Mouse (Mus musculus): Measurements from ENCODE around the gene Atg7.

The Atg7 gene

DNA sequence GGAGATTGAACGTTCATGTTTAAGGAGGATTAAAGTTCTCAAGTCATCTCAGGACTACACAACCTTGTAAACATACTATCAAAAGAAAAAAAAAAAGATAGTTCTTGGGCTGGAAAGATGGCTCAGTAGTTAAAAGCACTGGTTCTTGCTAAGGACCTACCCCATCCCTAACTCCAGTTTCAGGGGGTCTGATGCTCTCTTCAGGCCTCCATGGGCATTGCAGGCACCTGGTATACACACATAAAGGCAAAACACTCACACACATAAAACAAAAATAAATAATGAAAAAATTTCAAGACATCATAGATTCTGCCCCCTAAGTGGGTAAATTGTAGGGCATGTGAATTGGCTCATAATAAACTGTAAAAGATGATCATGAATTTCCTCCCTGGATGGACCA lies 42.5 kb downstream of the Atg7 start:
- no peak for DNase-seq (ENCODE audit: low spot score)

DNA sequence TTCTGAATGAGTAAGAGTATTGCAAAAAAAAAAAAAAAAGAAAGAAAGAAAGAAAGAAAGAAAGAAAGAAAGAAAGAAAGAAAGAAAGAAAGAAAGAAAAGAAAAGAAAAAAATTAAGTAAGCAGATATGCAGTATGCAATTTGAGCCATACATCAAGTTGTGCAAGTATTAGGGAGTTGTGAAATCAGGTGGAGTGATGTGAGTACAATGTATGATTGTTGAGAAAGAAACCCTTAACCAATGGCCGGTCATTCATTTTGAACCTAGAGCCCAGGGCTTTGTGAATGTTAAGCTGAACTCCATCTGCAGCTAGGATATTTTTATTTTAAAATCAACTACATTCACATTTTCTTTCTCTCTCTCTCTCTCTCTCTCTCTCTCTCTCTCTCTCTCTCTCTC lies 44.1 kb downstream of the Atg7 start:
- DNase-seq (ENCODE audit: low spot score), result no peak

DNA sequence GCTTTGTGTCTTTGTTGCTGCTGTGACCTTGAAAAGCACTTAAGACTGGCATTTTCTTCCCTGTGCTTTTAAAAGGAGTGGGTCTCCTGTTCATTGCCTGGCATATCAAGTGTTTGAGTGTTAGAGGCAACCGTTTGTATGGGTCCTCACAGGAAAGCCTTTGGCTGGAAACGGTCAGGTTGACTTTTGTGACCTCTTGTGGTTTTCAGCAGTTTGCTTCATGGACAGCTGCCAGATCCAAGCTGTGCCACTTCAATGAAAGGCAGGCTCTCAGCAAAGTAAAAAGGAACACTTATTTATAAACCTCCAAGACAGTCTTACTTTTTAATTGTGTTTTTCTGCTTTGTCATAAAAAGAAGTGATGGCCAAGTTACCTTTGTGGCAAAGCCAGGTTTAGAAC lies 47.8 kb downstream of the Atg7 start:
- DNase-seq (ENCODE audit: low spot score), result no peak

DNA sequence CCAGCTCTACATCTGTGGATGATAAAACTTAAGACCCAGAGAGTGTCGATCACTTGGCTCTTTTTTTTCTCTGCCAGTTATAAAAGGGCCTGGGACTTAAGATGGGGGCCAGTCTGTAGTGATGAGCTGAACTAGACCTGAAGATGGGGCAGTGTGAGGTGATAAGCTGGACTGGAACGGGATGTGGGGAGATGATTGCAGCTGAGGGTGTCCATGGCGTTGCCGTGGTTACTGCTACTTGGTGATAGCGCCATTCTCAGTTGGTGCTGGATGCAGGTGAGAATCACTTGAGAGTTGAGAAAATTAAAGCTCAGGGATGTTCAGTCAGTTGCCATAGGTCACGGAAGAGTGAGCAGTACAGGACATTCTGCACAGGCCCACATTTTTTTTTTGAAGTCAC lies 48.6 kb downstream of the Atg7 start:
- no peak for DNase-seq (ENCODE audit: low spot score)

DNA sequence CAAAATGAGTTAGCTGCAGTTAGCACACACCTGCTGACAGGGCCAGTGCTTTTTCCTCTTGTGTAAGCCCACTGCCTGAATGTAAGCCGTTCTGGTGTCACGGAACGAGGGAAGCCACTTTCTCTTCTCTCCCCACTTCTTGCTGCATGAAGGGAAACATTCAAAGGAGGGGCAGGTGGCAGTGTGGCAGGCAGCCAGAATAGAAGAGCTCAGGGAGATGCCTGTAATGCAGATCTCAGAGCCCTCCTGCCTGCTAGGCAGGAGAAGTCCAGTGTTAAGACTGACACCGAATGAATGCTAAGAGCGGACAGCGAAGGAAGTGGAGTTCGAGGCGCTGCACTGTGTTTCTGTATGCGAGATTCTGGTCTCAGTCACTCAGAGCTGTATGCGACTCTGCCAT lies 49.8 kb downstream of the Atg7 start:
- no peak for DNase-seq (ENCODE audit: low spot score)

DNA sequence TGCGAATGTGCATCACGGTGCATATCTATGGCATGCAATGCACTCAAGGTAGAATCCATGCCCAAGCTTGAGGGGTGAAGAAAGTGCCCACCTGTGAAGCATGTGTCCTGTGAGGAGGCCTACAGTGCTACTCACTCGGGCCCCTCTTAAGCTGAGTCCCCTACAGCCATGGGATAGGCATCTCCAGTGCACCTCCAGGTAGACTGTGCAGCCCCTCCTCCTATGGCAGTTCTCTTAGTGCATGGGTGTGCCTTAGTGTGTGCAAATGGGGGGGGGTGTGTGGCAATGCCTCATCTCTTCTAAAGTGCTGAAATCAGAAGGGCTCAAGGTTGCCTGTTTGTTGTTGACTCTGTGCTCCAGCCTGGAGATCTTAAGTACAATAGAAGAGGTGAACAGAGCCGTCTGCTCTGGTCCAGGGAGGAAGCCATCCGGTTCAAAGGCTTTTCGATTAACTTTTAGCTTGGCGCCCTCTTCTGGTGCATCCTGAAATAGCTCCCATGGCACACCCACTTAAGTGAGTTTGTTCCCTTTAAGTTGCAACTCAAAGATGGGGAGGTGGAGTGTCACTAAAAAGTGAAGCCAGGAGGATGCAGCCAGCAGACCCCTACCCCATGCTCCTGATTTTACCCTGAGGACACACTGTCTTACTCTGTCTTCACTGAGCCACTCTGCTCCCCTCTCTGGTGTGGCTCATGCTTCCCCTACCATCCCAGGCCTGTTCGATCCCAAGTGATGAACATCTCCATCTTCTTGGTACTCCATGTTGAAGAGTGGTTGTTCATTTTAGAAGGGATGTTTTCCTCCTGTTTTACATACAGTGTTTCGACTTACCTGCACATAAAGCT lies 55.0 kb downstream of the Atg7 start:
- no peak for DNase-seq (ENCODE audit: low spot score)

DNA sequence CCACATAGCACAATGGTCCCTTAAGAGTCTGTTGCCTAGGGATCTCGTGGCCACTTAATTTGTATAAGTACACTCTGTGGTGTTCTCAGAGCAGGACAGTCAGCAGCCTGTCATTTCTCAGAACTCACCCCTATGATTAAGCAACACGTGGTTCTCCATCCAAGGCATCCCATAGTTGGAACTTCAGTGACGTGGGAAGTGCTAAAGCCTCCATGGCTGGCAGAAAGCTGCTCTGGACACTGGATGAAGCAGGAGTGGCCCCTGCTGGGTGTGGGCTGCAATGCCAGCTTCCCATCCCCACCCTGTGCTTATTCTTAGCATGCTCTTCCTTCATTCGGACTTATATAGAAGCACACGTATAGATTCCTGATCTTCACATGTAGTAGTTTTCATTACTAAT lies 55.7 kb downstream of the Atg7 start:
- no peak for DNase-seq (ENCODE audit: low spot score)

DNA sequence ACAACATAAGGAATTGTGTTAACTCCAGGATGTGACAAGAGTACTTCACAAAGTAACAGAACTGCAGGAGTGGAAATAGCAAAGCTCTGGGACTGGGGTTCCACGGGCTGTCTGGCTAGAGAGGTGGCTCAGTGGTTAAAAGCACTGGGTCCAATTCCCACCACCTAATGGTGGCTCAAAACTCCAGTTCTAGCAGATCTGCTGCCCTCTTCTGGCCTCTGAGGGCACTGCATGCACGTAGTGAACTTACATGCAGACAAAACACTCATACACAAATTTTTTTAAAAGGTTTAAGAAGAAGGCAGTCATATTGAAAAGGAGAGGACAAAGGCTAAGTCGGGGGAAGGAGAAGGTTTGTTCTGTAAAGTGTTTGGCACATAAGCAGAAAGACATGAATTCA lies 57.8 kb downstream of the Atg7 start:
- DNase-seq (ENCODE audit: low spot score), result no peak

DNA sequence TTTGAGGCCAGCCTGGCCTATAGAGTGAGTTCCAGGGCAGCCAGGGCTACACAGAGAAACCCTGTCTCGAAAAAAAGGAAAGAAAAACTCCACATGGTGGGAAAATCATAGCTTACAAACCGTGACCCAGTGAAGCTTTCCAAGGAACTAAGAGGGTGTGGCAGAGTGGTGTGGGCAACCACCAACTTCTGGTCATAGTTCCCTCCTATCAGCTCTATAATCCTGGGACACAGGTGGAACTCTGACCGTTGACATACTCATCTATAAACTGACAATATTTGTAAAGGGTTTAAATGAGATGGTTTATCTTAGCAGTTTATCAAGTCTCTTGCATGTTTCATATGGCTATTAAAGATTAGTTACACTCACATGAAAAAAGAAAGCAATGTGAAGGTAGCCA lies 64.1 kb downstream of the Atg7 start:
- no peak for DNase-seq (ENCODE audit: low spot score)

DNA sequence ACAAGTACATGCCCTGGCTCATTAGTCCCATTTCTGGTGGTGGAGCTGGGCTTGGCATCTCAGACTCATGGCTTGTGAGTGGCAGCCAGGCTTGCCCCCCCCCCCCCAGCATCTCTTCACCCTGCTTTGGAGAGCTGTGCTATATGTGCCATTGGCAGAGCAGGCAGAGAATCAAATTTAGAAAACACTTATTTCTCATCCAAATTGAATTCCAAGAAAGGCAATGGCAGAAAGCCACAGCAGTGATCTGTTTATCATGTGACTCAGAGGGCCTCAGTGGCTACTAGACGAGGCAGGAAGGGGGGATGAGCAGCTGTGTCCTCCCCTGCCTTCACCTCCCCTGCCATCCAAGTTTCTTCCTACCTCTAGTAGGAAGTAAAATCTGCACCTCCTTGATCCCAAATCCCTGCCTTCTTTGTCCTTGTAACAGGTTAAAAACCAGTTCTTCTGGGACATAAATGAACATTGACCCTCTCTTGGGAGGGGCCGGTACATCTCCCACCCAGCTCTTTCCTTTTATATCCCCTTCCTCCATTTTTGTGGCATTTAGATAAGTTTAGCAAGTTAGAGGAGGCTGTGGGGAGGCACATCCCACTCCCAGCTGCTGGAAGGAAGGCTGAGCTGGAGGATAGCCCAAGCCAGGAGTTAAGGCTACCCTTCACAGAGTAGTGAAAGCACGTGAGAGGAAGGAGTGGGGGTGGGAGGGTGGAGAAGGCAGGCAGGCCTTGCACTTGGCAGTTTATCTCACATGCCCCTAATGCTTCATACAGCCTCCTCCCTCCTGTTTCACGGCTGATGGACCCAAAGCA lies 69.5 kb downstream of the Atg7 start:
- DNase-seq (ENCODE audit: low spot score), result no peak

DNA sequence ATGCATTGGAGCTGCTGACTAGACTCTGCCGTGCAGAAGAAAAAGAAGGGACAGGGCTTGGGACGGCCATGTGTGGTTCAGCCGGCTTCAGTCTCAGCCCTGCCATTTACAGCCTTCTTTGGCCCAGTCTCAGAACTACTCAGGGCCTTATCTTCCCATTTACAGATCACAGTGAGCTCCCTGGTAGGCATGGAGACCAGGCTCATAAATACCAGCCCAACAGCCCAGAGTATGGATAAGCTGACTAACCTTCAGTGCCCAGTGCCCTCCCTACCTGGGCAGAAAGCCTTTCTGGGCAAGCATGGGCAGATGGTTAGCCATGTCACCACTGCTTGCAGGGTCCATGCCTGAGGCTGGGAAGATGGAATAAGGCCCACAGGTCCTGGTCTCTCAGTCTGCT lies 70.6 kb downstream of the Atg7 start:
- DNase-seq (ENCODE audit: low spot score), result no peak

DNA sequence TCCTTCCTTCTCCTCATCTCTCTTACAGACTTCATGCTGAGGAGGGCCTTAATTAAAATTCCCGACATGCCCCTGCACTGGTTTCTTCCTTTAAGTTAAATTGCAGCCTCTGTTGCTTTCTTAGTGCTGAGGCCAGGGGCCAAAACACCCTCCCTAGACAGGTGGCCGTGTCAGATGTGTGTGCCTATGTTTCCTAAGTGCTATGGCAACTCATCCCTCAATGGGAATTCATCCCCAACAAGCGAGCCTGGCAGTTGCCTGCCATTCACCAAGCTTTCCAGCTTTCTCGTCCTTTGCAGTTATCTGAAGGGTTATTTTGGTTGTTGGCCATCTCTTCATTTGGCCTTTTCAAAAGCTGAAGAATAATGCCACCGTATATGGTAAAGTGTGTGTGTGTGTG lies 71.8 kb downstream of the Atg7 start:
- DNase-seq (ENCODE audit: low spot score), result no peak

DNA sequence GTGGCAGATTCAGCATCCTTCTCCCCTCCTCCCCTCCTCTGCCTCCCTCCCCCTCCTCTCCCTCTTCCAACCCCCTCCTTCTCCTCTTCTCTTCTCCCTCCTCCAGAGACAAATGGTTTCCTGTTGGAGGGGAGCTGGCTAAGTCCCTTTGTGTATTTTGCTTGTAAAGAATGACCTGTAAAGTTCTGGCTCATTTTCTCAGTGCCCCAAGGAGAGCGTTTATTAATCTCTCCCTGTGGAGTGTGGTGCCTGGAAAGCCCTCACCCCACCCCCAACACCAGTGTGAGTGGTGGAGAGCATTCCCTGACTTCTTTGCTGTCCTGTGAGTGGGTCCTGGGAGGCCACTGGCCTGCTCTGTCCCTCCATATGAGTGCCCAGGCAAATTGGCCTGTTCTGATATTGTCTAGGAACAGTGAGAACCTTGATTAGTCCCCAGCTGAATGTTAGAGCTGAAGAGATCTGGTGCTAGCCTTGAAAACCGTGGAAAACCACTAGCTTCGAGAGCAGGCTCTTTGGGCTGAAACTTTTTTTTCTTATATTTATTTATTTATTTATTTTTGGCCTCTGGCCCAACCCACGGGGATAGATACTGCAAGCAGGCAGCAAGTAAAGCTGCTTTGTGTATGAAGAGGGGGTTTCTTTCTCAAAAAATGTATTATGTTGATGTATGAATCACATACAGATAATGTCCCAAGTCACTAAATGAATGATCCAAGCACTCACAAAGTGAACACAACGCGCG lies 72.6 kb downstream of the Atg7 start:
- no peak for DNase-seq (ENCODE audit: low spot score)

DNA sequence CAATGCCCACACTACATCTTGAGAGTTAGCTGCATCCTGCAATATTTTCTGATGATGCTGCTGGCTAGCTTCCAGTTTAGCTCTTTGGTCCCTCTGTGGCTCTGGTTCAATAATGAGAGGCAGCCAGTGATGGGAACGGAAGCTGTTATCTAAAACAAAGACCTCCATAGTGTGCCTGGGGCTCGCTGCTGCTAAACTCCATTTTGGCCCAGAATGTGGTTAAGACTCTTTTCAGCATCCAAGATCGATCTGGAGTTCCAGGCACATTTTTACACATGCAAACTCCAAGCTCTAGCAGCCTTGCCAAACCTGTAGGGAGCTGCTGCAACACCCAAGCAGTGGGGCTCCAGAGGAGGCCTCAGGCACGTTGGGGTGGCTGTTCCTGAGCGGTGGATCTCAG lies 76.2 kb downstream of the Atg7 start:
- DNase-seq (ENCODE audit: low spot score), result no peak

DNA sequence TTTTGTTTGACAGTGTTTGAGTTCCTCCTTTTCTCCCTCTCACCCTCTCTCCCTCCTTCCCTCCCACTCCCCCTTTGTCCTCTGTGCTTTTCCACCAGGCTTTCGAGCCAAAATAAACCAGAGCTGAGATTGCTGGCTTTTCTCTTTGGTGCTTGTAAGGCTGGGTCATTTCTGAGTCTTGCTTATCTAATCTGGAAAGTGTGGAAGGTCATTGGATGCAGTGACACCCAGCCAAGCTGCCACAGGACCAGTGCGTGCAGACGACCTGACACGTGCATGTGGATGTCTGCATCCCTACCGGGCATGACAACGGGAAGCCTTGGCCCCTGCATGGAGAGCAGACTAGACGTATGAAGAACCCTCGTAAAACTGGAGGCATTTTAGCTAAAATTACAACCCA lies 76.8 kb downstream of the Atg7 start:
- DNase-seq (ENCODE audit: low spot score), result no peak

DNA sequence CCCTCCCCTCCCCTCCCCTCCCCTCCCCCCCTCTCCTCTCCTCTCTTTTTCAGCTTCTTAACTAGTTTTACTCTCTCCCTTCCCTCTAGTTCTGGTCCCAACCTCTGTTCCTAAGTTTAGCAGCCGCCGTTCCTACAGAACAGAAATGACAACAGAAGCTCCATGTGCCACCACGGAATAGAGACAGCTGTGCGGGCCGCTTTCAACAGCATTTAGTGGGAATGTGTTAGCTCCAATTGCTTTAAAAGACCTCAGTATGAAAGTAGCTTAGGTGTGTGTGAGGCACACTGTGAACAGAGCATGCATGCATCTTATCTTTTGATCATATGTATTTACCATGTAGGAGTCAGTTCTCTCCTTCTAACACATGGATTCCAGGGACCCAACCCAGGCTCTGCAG lies 79.1 kb downstream of the Atg7 start:
- no peak for DNase-seq (ENCODE audit: low spot score)

DNA sequence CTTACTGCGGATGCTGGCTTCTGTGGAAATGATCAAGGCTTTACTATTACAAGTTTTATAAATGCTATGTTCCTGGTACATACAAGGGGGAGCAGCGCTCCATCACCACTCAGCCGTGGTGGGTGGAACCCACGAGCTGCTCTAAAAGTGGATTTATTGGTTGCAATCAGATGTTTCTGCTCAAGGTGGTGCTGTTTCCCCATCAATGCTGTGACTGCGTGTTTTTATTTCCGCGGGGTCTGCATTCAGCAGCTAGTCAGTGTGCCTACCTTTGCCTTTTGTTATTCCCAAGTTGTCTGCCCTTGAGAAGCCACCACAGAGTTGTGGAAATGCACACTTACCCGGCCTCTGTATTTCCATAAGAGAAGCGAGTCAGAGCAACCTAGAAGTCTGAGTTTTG lies 81.0 kb downstream of the Atg7 start:
- DNase-seq (ENCODE audit: low spot score), result no peak

DNA sequence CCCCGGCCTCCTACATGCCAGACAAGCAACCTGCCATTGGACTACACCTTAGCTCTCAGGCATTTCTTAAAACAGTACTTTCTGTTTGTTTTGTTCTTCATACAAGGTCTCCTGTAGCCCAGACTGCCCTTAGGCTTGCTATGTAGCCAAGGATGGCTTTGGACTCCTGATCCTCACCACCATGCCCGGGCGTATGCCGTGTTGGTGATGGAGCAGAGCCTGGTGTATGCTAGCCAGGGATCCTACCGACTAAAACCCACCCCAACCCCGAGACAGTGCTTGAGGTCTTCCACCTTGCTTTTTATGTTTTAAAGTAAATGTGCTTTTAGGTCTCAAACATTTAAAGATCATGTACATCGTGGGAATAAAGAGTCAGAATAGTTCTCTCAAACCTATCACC lies 81.5 kb downstream of the Atg7 start:
- DNase-seq (ENCODE audit: low spot score), result no peak

DNA sequence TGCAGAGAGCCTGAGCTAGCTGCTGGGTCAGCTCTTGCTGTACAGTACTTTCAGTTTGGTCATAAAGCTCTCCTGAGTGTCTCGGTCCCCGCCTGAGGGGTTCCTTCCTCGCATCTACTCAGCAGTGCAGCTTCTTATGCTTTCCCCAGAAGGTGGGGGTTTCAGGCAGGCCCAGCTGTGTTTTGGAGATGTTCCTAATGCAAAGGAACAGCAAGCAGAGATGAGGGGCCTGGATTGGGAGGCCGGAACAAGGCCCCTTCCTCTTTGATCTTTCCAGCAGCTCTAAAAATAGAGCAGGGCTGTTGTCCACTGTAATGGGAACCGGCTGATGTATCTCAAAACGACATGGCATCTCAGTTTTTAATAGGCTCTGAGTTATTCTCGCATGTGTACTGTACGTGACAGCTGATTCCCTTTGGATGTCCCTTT lies 82.3 kb downstream of the Atg7 start:
- DNase-seq (ENCODE audit: low spot score), result no peak

DNA sequence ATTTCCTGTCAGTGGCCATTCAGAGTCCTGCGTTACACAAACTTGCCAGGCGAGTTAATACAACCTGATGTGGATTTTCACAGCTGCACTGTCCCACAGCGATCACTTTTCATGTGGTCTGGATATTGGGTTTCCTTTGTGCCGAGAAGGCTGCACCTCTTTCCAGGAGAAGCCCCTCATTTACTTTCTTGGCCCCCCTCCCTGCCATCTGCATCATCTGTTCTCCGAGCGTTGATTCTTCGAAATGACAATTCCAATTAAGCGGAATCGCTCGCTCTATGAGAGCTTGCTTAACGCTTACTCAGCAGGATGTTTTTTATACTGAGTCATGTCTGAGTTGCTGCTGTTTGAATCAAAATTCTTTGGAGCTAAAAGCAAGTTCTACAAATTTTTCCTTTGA lies 83.8 kb downstream of the Atg7 start:
- DNase-seq (ENCODE audit: low spot score), result no peak

DNA sequence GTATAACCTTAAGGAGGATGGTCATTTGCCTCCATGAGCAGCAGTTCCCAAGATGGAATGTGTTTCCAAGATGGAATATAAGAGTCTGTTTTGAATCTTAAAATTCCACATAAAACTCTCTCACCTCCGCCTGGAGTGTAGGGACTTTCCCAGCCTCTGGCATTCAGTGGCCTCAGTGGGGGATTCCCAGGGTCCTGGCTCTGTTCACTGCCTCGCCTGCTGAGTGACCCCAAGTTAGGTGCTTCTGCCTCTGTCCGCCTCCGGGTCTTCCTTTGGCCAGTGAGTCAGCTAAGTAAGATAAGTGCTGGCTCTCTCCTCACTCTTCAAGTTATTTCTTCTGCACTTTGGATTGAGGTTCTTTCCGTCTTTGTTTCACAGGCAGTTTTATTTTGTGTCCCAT lies 90.3 kb downstream of the Atg7 start:
- no peak for DNase-seq (ENCODE audit: low spot score)

DNA sequence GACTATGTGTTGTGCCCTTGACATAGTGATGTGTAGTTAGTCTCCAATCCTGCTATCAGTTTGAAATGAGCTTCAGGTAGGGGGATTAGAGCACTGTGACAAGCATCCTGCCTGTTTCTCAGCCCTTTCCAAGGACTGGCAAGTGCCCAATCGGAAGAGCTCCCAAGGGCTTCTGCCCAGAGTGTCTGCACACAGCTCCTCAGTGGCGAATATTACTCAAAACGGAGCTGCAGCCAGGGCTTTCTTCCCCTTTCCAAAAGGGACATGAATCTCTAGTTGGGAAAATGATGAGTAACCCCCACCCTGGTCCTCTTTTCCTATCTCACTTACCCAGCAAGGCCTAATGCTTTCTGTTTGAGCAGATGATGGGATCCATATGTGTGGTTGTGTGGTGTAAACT lies 90.8 kb downstream of the Atg7 start:
- no peak for DNase-seq (ENCODE audit: low spot score)

DNA sequence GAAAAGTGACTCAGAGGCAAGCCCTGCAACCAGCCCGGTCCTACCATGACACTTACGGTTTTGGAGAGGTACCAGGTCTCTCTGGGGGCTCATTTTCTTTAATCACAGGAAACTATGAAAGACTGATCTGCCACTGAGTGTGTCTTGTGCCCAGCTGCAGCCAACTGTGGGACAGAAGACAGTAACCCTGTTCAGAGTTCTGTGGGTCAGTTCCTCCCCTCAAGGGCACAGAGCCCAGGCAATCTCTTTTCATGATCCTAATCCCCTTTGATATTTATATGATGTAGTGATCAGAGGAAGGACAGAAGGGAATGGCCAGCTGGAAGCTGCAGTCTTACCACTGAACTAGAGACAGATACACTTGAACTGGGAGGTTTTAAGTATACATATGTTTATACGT lies 92.2 kb downstream of the Atg7 start:
- no peak for DNase-seq (ENCODE audit: low spot score)

Measured in ovary, adult 18-20 months (tissue).